In genomic region chr7:133304461-133304860, GRCm38 (mm10) we compare ENCODE assay signal across 9 mouse cellular contexts.
"Had no signal": no experiment of that assay in that cellular context is flagged by ENCODE, and none has a peak within 500 bp of the region (broad histone marks: within the 10 kb centered on the region; RNA-seq: fewer than 3 reads in every experiment).

No protein-coding gene starts in this region.

- DNase-seq: kidney, adult 8-10 months; kidney, postnatal 25 days; layer of hippocampus, adult 9-11 months; layer of hippocampus, postnatal 36 days; lung, adult 18-20 months; lung, postnatal 14 days; right cerebral cortex, postnatal 14 days; thymus, adult 2 months; thymus, postnatal 25 days had no signal
